Mouse (Mus musculus) pancreas, adult 10 weeks (tissue): ENCODE measurements around the gene Slc5a6. TPM values are rescaled to one million over a fixed set of nuclear protein-coding genes. Genes with fewer than 3 reads are reported as not detected.

Source experiments
- polyA plus RNA-seq: library from polyadenylated mRNA; stranded (reverse); fragments of 350-450 nt; fragmentation: Illumina TruSeq; extraction: RNeasy Lipid Tissue Mini Kit (QIAGEN cat#74804); gene quantifications from one replicate; pipeline ENCODE4 v1.2.3, GENCODE M21; 2015; ENCODE audit warnings: low read depth, low replicate concordance; ENCODE audit not compliant: insufficient read depth

Gene Slc5a6
- 4.2 TPM for polyA plus RNA-seq

GRCm38 (mm10) chr5:31048763-31049641 is at the start of gene Slc5a6:
Gene Slc5a6, minus strand, starts transcription at chr5:31048924.

GRCm38 (mm10) chr5:31054261-31055215 is 5.8 kb upstream of the Slc5a6 start, which contains the start of gene Cad:
Gene Cad, plus strand, starts transcription at chr5:31054780.

GRCm38 (mm10) chr5:31047848-31048762 is 619 bp downstream of the Slc5a6 start, which contains the start of gene Atraid:
Gene Atraid, plus strand, starts transcription at chr5:31048312.

Other genes starting within 250 kb of the Slc5a6 start
- gene Mapre3, start 234.3 kb downstream of the Slc5a6 start, polyA plus RNA-seq: 13.9 TPM
- 66.6 TPM for gene Tmem214, start 180.9 kb downstream of the Slc5a6 start, polyA plus RNA-seq
- gene Agbl5, start 160.2 kb downstream of the Slc5a6 start, polyA plus RNA-seq: 5.4 TPM
- 52.5 TPM for gene Ost4, start 141.1 kb downstream of the Slc5a6 start, polyA plus RNA-seq
- 16.0 TPM for gene Emilin1, start 135.5 kb downstream of the Slc5a6 start, polyA plus RNA-seq
- gene Khk, start 127.5 kb downstream of the Slc5a6 start, polyA plus RNA-seq: 15.5 TPM
- 3.9 TPM for gene Cgref1, start 103.3 kb downstream of the Slc5a6 start, polyA plus RNA-seq
- 80.6 TPM for gene Preb, start 88.6 kb downstream of the Slc5a6 start, polyA plus RNA-seq
- gene Tcf23, start 80.3 kb downstream of the Slc5a6 start, polyA plus RNA-seq: 0.31 TPM
- gene Atraid, start 612 bp downstream of the Slc5a6 start, polyA plus RNA-seq: 39.3 TPM
- gene Cad, start 5.9 kb upstream of the Slc5a6 start, polyA plus RNA-seq: 11.6 TPM
- not detected for gene Dnajc5g, start 57.4 kb upstream of the Slc5a6 start, polyA plus RNA-seq
- not detected for gene Slc30a3, start 59.3 kb upstream of the Slc5a6 start, polyA plus RNA-seq
- gene Trim54, start 67.8 kb upstream of the Slc5a6 start, polyA plus RNA-seq: not detected
- gene Ucn, start 89.9 kb upstream of the Slc5a6 start, polyA plus RNA-seq: not detected
- gene Mpv17, start 105.3 kb upstream of the Slc5a6 start, polyA plus RNA-seq: 13.0 TPM
- 0.52 TPM for gene Gm29609, start 131.0 kb upstream of the Slc5a6 start, polyA plus RNA-seq
- gene Gtf3c2, start 131.2 kb upstream of the Slc5a6 start, polyA plus RNA-seq: 25.7 TPM
- 15.2 TPM for gene Snx17, start 144.3 kb upstream of the Slc5a6 start, polyA plus RNA-seq
- gene Eif2b4, start 144.5 kb upstream of the Slc5a6 start, polyA plus RNA-seq: 17.1 TPM
- 5.8 TPM for gene Zfp513, start 153.4 kb upstream of the Slc5a6 start, polyA plus RNA-seq
- 12.2 TPM for gene Ppm1g, start 171.8 kb upstream of the Slc5a6 start, polyA plus RNA-seq
- gene Nrbp1, start 191.9 kb upstream of the Slc5a6 start, polyA plus RNA-seq: 26.8 TPM
- gene Gm9970, start 192.3 kb upstream of the Slc5a6 start, polyA plus RNA-seq: not detected
- gene Krtcap3, start 202.8 kb upstream of the Slc5a6 start, polyA plus RNA-seq: 9.0 TPM
- gene Ift172, start 242.2 kb upstream of the Slc5a6 start, polyA plus RNA-seq: 20.7 TPM
- 2.1 TPM for gene Fndc4, start 247.2 kb upstream of the Slc5a6 start, polyA plus RNA-seq
- gene Gckr, start 248.5 kb upstream of the Slc5a6 start, polyA plus RNA-seq: 1.1 TPM